Mouse (Mus musculus) hematopoietic multipotent progenitor cell, adult 10-12 weeks (in vitro differentiated cells): ENCODE measurements around the gene Abca5. TPM values are rescaled to one million over a fixed set of nuclear protein-coding genes. Genes with fewer than 3 reads are reported as not detected.

Source experiments
- polyA plus RNA-seq: library from polyadenylated mRNA; stranded (reverse); fragments of >175 nt; gene quantifications from 2 replicates; pipeline ENCODE4 v1.2.3, GENCODE M21; 2012; ENCODE audit warnings: low replicate concordance

The Abca5 gene
- 0.11 and 0.12 TPM in 2 replicates for polyA plus RNA-seq

GRCm38 (mm10) chr11:110337289-110338245 lies at the start of gene Abca5:
Abca5 (minus strand) TSS chr11:110337716.

GRCm38 (mm10) chr11:110251534-110251933 lies 86.0 kb downstream of the Abca5 start, which contains the start of gene Abca6:
Abca6 (minus strand) TSS chr11:110251776.

Other genes starting within 250 kb of the Abca5 start
- gene Abca8a, start 241.7 kb downstream of the Abca5 start, polyA plus RNA-seq = 0.07 TPM in 1 of 2 replicates, not detected in the other
- 0.41 and 0.94 TPM in 2 replicates for gene Abca9, start 169.5 kb downstream of the Abca5 start, polyA plus RNA-seq
- 0.06 TPM in 1 of 2 replicates, not detected in the other for gene Abca6, start 85.9 kb downstream of the Abca5 start, polyA plus RNA-seq
- gene Map2k6, start 61.4 kb upstream of the Abca5 start, polyA plus RNA-seq = 2.5 TPM in 2 replicates